Mouse (Mus musculus): Measurements from ENCODE around the gene Adal.

GRCm38 (mm10) chr2:121139266-121140017 is 786 bp upstream of the Adal start:
- TF ChIP-seq CTCF (IDR thresholded peaks at IDR 0.05; ENCODE audit: low read depth) (no peak), EP300 (IDR thresholded peaks at IDR 0.05; ENCODE audit: low read depth) (no peak)

All from liver, postnatal 0 days (tissue).